Mouse (Mus musculus) MEL (cell line): ENCODE measurements around the gene Ibsp. TPM values are rescaled to one million over a fixed set of nuclear protein-coding genes. Genes with fewer than 3 reads are reported as not detected.

Experiments used
- DNase-seq: peaks from one replicate; pipeline ENCODE4 v3.0.0; 2011; ENCODE audit warnings: low read depth, low spot score
- H3K27ac ChIP-seq: 2 replicates; pipeline ENCODE4 v1.5.1; 2012; ENCODE audit warnings: low read depth, mild to moderate bottlenecking, control low read depth, low read length, moderate library complexity; ENCODE audit not compliant: control insufficient read depth
- H3K27me3 ChIP-seq, 2 experiments: fragments of 150-350 bp in 1 of 2; sonication (generic) in 1 of 2; 2 replicates each; pipeline ENCODE4 v1.6.1; 2012; ENCODE audit warnings: low read length in 2 of 2, mild to moderate bottlenecking in 2 of 2, improper control_type of control experiment in 1 of 2, moderate library complexity in 1 of 2; ENCODE audit not compliant: insufficient read depth in 2 of 2, control insufficient read depth in 1 of 2
- H3K36me3 ChIP-seq, 2 experiments: 2 replicates each; pipeline ENCODE4 v1.6.1; 2012 to 2014; ENCODE audit warnings: low read length in 2 of 2, improper control_type of control experiment in 1 of 2, inconsistent platforms in 1 of 2, mild to moderate bottlenecking in 1 of 2; ENCODE audit not compliant: insufficient read depth in 2 of 2, control insufficient read depth in 1 of 2
- H3K4me1 ChIP-seq, 2 experiments: fragments of 150-350 bp in 1 of 2; sonication (generic) in 1 of 2; 2 replicates each; pipeline ENCODE4 v1.6.1; 2012; ENCODE audit warnings: low read length in 2 of 2, improper control_type of control experiment in 1 of 2, mild to moderate bottlenecking in 1 of 2; ENCODE audit not compliant: insufficient read depth in 2 of 2, control insufficient read depth in 1 of 2
- H3K4me3 ChIP-seq, 2 experiments: fragments of 150-350 bp in 1 of 2; sonication (generic) in 1 of 2; 2 replicates each; pipeline ENCODE4 v1.5.1; 2012; ENCODE audit warnings: low read depth in 2 of 2, low read length in 2 of 2, mild to moderate bottlenecking in 2 of 2, moderate library complexity in 2 of 2, control low read depth in 1 of 2, improper control_type of control experiment in 1 of 2; ENCODE audit not compliant: control insufficient read depth in 1 of 2, insufficient read depth in 1 of 2
- H3K79me2 ChIP-seq: 2 replicates; pipeline ENCODE4 v1.6.1; 2012; ENCODE audit warnings: mild to moderate bottlenecking, low read length, moderate library complexity; ENCODE audit not compliant: control insufficient read depth, poor library complexity, insufficient read depth
- H3K9ac ChIP-seq: 2 replicates; pipeline ENCODE4 v1.6.1; 2012; ENCODE audit warnings: low read depth, mild to moderate bottlenecking, control low read depth, low read length, moderate library complexity; ENCODE audit not compliant: control insufficient read depth, poor library complexity, severe bottlenecking
- H3K9me3 ChIP-seq: fragments of 150-350 bp; sonication (generic); replicated peaks from 2 replicates; pipeline ENCODE4 v1.6.1; 2012; ENCODE audit warnings: mild to moderate bottlenecking, low read length, improper control_type of control experiment, moderate library complexity; ENCODE audit not compliant: insufficient read depth
- BHLHE40 ChIP-seq: IDR thresholded peaks from 2 replicates; pipeline ENCODE4 v1.6.1; 2012; ENCODE audit warnings: low read depth, mild to moderate bottlenecking, inconsistent platforms, low read length, improper control_type of control experiment, borderline replicate concordance
- CHD1 ChIP-seq: IDR thresholded peaks from 2 replicates; pipeline ENCODE4 v1.6.1; 2012; ENCODE audit warnings: low read depth, mild to moderate bottlenecking, inconsistent platforms, low read length, improper control_type of control experiment
- CHD2 ChIP-seq: IDR thresholded peaks from 2 replicates; pipeline ENCODE4 v1.6.1; 2011; ENCODE audit warnings: low read length, improper control_type of control experiment
- CTCF ChIP-seq, 3 experiments: IDR thresholded peaks in 2 of 3; conservative IDR thresholded peaks in 1 of 3; 2 replicates each; pipeline ENCODE4 v1.5.1; 2011 to 2012; ENCODE audit warnings: low read length in 3 of 3, low read depth in 2 of 3, mild to moderate bottlenecking in 2 of 3, improper control_type of control experiment in 1 of 3, inconsistent platforms in 1 of 3, mixed read lengths in 1 of 3, moderate library complexity in 1 of 3; ENCODE audit not compliant: control insufficient read depth in 1 of 3, insufficient read depth in 1 of 3, poor library complexity in 1 of 3, severe bottlenecking in 1 of 3
- E2F4 ChIP-seq: IDR thresholded peaks from 2 replicates; pipeline ENCODE4 v1.6.1; 2011; ENCODE audit warnings: low read depth, low read length, improper control_type of control experiment, borderline replicate concordance
- EP300 ChIP-seq, 2 experiments: IDR thresholded peaks; 2 replicates each; pipeline ENCODE4 v1.6.1; 2011; ENCODE audit warnings: improper control_type of control experiment in 2 of 2, low read length in 2 of 2, low read depth in 1 of 2, mild to moderate bottlenecking in 1 of 2
- GABPA ChIP-seq: IDR thresholded peaks from 2 replicates; pipeline ENCODE4 v1.6.1; 2012; ENCODE audit warnings: low read depth, mild to moderate bottlenecking, inconsistent platforms, low read length, improper control_type of control experiment, moderate library complexity
- HCFC1 ChIP-seq: IDR thresholded peaks from 2 replicates; pipeline ENCODE4 v1.6.1; 2012; ENCODE audit warnings: low read depth, mild to moderate bottlenecking, inconsistent platforms, low read length, improper control_type of control experiment, moderate library complexity
- JUND ChIP-seq: IDR thresholded peaks from 2 replicates; pipeline ENCODE4 v1.6.1; 2011; ENCODE audit warnings: low read depth, mild to moderate bottlenecking, improper control_type of control experiment, low read length
- KAT2A ChIP-seq: conservative IDR thresholded peaks from 2 replicates; pipeline ENCODE4 v1.6.1; 2012; ENCODE audit warnings: low read depth, low read length, improper control_type of control experiment, inconsistent platforms
- MAFK ChIP-seq: IDR thresholded peaks from 2 replicates; pipeline ENCODE4 v1.6.1; 2011; ENCODE audit warnings: low read depth, mild to moderate bottlenecking, low read length, improper control_type of control experiment, borderline replicate concordance
- MEF2A ChIP-seq: IDR thresholded peaks from 2 replicates; pipeline ENCODE4 v1.6.1; 2014; ENCODE audit warnings: low read depth, mild to moderate bottlenecking, inconsistent platforms, low read length, improper control_type of control experiment; ENCODE audit not compliant: poor library complexity, insufficient replicate concordance, severe bottlenecking; ENCODE audit errors: extremely low read depth
- MYB ChIP-seq: IDR thresholded peaks from 2 replicates; pipeline ENCODE4 v1.6.1; 2011; ENCODE audit warnings: mild to moderate bottlenecking, low read depth, low read length, improper control_type of control experiment
- MYC ChIP-seq: IDR thresholded peaks from 2 replicates; pipeline ENCODE4 v1.6.1; 2011; ENCODE audit warnings: low read depth, mild to moderate bottlenecking, low read length, improper control_type of control experiment, moderate library complexity
- NELFE ChIP-seq: IDR thresholded peaks from 2 replicates; pipeline ENCODE4 v1.6.1; 2011; ENCODE audit warnings: low read depth, low read length, improper control_type of control experiment
- NRF1 ChIP-seq: IDR thresholded peaks from 2 replicates; pipeline ENCODE4 v1.6.1; 2014; ENCODE audit warnings: low read depth, mild to moderate bottlenecking, inconsistent platforms, low read length, improper control_type of control experiment, moderate library complexity; ENCODE audit not compliant: poor library complexity, insufficient read depth, severe bottlenecking
- POLR2AphosphoS2 ChIP-seq: IDR thresholded peaks from 2 replicates; pipeline ENCODE4 v1.6.1; 2011; ENCODE audit warnings: low read length, improper control_type of control experiment
- RAD21 ChIP-seq: IDR thresholded peaks from 2 replicates; pipeline ENCODE4 v1.6.1; 2011; ENCODE audit warnings: mild to moderate bottlenecking, low read depth, low read length, improper control_type of control experiment
- SIN3A ChIP-seq: IDR thresholded peaks from 2 replicates; pipeline ENCODE4 v1.6.1; 2012; ENCODE audit warnings: low read length, improper control_type of control experiment, inconsistent platforms
- SMC3 ChIP-seq: IDR thresholded peaks from 2 replicates; pipeline ENCODE4 v1.6.1; 2011; ENCODE audit warnings: low read depth, low read length, improper control_type of control experiment
- TAL1 ChIP-seq: IDR thresholded peaks from 2 replicates; pipeline ENCODE4 v1.6.1; 2012; ENCODE audit warnings: mild to moderate bottlenecking, inconsistent platforms, low read length, moderate library complexity, mixed read lengths
- TBP ChIP-seq: IDR thresholded peaks from 2 replicates; pipeline ENCODE4 v1.8.0; 2011; ENCODE audit warnings: low read depth, low read length, improper control_type of control experiment
- ZC3H11A ChIP-seq: IDR thresholded peaks from 2 replicates; pipeline ENCODE4 v1.6.1; 2012; ENCODE audit warnings: low read depth, mild to moderate bottlenecking, inconsistent platforms, low read length, improper control_type of control experiment
- ZKSCAN1 ChIP-seq: IDR thresholded peaks from 2 replicates; pipeline ENCODE4 v1.6.1; 2012; ENCODE audit warnings: low read depth, mild to moderate bottlenecking, inconsistent platforms, low read length, improper control_type of control experiment, moderate library complexity
- ZMIZ1 ChIP-seq: IDR thresholded peaks from 2 replicates; pipeline ENCODE4 v1.6.1; 2012; ENCODE audit warnings: low read depth, mild to moderate bottlenecking, inconsistent platforms, low read length, improper control_type of control experiment, moderate library complexity
- polyA plus RNA-seq, 2 experiments: library from polyadenylated mRNA; stranded (reverse) in 1 of 2; unstranded in 1 of 2; fragments of >175 nt in 1 of 2; fragments of >200 nt in 1 of 2; gene quantifications; 2 replicates each; pipeline versions ENCODE4 v1.2.1 to v1.2.4; 2012; ENCODE audit warnings: low replicate concordance in 2 of 2, low read depth in 1 of 2; ENCODE audit not compliant: insufficient read length in 2 of 2, insufficient read depth in 1 of 2, missing spikeins in 1 of 2
- total RNA-seq: library from RNA; depleted of rRNA; stranded (reverse); fragments of 300-350 nt; gene quantifications from 2 replicates; pipeline ENCODE4 v1.2.3, GENCODE M21; 2012

Gene Ibsp
- total and polyA plus RNA-seq, 3 experiments: not detected

DNA sequence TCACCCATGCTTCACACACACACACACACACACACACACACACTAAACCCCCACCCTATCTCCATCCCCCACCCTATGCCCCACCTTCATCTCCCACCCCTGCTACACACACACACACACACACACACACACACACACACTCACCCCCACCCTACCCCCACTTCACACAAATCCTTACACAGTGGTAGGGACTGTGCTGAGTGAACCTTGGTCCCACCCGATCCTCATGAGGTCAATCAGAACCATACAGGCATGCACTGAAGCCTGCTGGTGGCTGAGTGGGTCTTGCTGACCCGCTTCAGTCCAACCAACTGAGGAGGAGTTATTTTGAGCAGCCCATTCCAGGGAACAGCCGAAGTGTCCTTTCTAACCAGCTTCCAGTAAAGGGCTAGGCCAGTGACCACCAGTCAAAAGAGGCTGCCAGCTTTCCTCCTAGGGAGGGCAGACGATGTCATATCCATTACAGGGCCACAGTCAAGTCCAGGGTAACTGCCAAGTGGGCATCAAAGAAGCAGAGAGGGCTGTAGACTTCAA lies 29.4 kb downstream of the Ibsp start:
- H3K36me3 ChIP-seq: no peaks in the 10 kb centered on the region
- no peak overlapping the region for H3K4me3 ChIP-seq
- H3K79me2 ChIP-seq: no peaks in the 10 kb centered on the region
- H3K27ac ChIP-seq: no peak overlapping the region
- TF ChIP-seq SIN3A: no peak
- no peak for TF ChIP-seq NRF1
- TF ChIP-seq EP300 (IDR thresholded peaks at IDR 0.05; ENCODE audit: low read depth in 1 of 2, low read length in 2 of 2): no peak
- TF ChIP-seq RAD21: no peak
- TF ChIP-seq ZMIZ1: no peak
- TF ChIP-seq CHD1: no peak
- no peak for TF ChIP-seq JUND
- no peak for TF ChIP-seq BHLHE40
- no peak for TF ChIP-seq ZKSCAN1
- TF ChIP-seq ZC3H11A: no peak
- no peak for TF ChIP-seq NELFE
- no peak for TF ChIP-seq CTCF (IDR thresholded peaks at IDR 0.05 in 2 of 3, conservative IDR thresholded peaks at IDR 0.05 in 1 of 3; ENCODE audit: control insufficient read depth in 1 of 3, insufficient read depth in 1 of 3, low read depth in 2 of 3, low read length in 3 of 3, poor library complexity in 1 of 3, severe bottlenecking in 1 of 3)
- no peak for TF ChIP-seq SMC3
- TF ChIP-seq TAL1: no peak
- TF ChIP-seq GABPA: no peak
- no peak for TF ChIP-seq HCFC1
- no peak for TF ChIP-seq TBP
- TF ChIP-seq MAFK: no peak
- TF ChIP-seq CHD2: no peak
- no peaks in the 10 kb centered on the region for H3K9me3 ChIP-seq
- H3K9ac ChIP-seq: no peak overlapping the region
- no peaks in the 10 kb centered on the region for H3K4me1 ChIP-seq
- DNase-seq: no peak
- H3K27me3 ChIP-seq: no peaks in the 10 kb centered on the region

- H3K36me3 ChIP-seq: no peaks in the 10 kb centered on the region
- no peaks in the 10 kb centered on the region for H3K9me3 ChIP-seq
- H3K27me3 ChIP-seq: no peaks in the 10 kb centered on the region
- H3K79me2 ChIP-seq: no peaks in the 10 kb centered on the region
- no peaks in the 10 kb centered on the region for H3K4me1 ChIP-seq
- TF ChIP-seq CTCF (IDR thresholded peaks at IDR 0.05 in 2 of 3, conservative IDR thresholded peaks at IDR 0.05 in 1 of 3; ENCODE audit: control insufficient read depth in 1 of 3, insufficient read depth in 1 of 3, low read depth in 2 of 3, low read length in 3 of 3, poor library complexity in 1 of 3, severe bottlenecking in 1 of 3) (no peak), CHD1 (no peak), E2F4 (no peak), MEF2A (no peak), POLR2AphosphoS2 (no peak), TBP (no peak), MYC (no peak), KAT2A (no peak), MYB (no peak)
- no peak overlapping the region for H3K4me3 ChIP-seq
- H3K9ac ChIP-seq: no peak overlapping the region
- no peak for DNase-seq
- H3K27ac ChIP-seq: no peak overlapping the region
These were observed 30.4 kb downstream of the Ibsp start for GRCm38 (mm10) chr5:104329381-104329780.
